ENCODE assay signal across 11 mouse cellular contexts in genomic region chr14:54180754-54181153, GRCm38 (mm10).
DNase-seq lines count a peak whose midpoint lies in the region; ATAC-seq and TF ChIP-seq lines count a peak whose summit lies in the region.
"Had no signal": no experiment of that assay in that cellular context is flagged by ENCODE, and none has a peak within 500 bp of the region (broad histone marks: within the 10 kb centered on the region; RNA-seq: fewer than 3 reads in every experiment).

No protein-coding gene starts in this region.

- no peak for TF ChIP-seq CTCF in kidney, adult 2 months (conservative IDR thresholded peaks at IDR 0.05; ENCODE audit: insufficient read depth, insufficient read length, low read depth, low read length)

- no peak overlapping the region for H3K9ac ChIP-seq in embryonic facial prominence, embryonic 14.5 days (ENCODE audit: low read depth, low read length)
- H3K9ac ChIP-seq in kidney, embryonic 16.5 days (replicated peaks; ENCODE audit: low read length) = no peak overlapping the region
- H3K9ac ChIP-seq in midbrain, embryonic 13.5 days (replicated peaks) = no peak overlapping the region
- H3K9ac ChIP-seq in midbrain, embryonic 16.5 days (ENCODE audit: low read depth, low read length) = no peak overlapping the region
- H3K9ac ChIP-seq: liver, embryonic 15.5 days had no signal

- WGBS in embryonic facial prominence, embryonic 14.5 days = 84% methylated on average over 3 of the region's 3 CpGs
- WGBS in embryonic facial prominence, embryonic 10.5 days = 91% methylated on average over 3 of the region's 3 CpGs
- 87% methylated on average over 3 of the region's 3 CpGs for WGBS in kidney, embryonic 16.5 days
- 90% methylated on average over 3 of the region's 3 CpGs for WGBS in kidney, adult 2 months
- WGBS in midbrain, embryonic 13.5 days = 87% methylated on average over 3 of the region's 3 CpGs
- 91% methylated on average over 3 of the region's 3 CpGs for WGBS in midbrain, embryonic 16.5 days

- peaks cover 11% of the 10 kb centered on the region; the same call in 1 of the 2 replicates for H3K4me1 ChIP-seq in embryonic facial prominence, embryonic 14.5 days (ENCODE audit: control insufficient read depth, insufficient read depth, low read length)
- H3K4me1 ChIP-seq in embryonic facial prominence, embryonic 10.5 days = 0 out of 2 replicates have a peak, but pooled peaks cover 1% of the 10 kb centered on the region
- no peaks in the 10 kb centered on the region for H3K4me1 ChIP-seq in kidney, embryonic 16.5 days (ENCODE audit: insufficient read depth, low read length)
- H3K4me1 ChIP-seq in kidney, adult 2 months (ENCODE audit: control insufficient read depth, insufficient read depth, low read length) = no peaks in the 10 kb centered on the region
- H3K4me1 ChIP-seq in midbrain, embryonic 13.5 days (replicated peaks) = peaks cover 53% of the 10 kb centered on the region
- H3K4me1 ChIP-seq in midbrain, embryonic 16.5 days (ENCODE audit: control insufficient read depth, insufficient read depth, low read length) = peaks cover 43% of the 10 kb centered on the region

- H3K36me3 ChIP-seq in embryonic facial prominence, embryonic 14.5 days (ENCODE audit: control insufficient read depth, insufficient read depth, low read length) = no peaks in the 10 kb centered on the region
- H3K36me3 ChIP-seq in embryonic facial prominence, embryonic 10.5 days (replicated peaks) = no peaks in the 10 kb centered on the region
- no peaks in the 10 kb centered on the region for H3K36me3 ChIP-seq in kidney, embryonic 16.5 days (ENCODE audit: insufficient read depth, low read length)
- H3K36me3 ChIP-seq in kidney, adult 2 months (ENCODE audit: control insufficient read depth, insufficient read depth, low read length) = no peaks in the 10 kb centered on the region
- no peaks in the 10 kb centered on the region for H3K36me3 ChIP-seq in midbrain, embryonic 13.5 days
- no peaks in the 10 kb centered on the region for H3K36me3 ChIP-seq in midbrain, embryonic 16.5 days (ENCODE audit: control insufficient read depth, insufficient read depth, low read length)
- H3K36me3 ChIP-seq: liver, embryonic 15.5 days had no signal

- peak; percentile 31 for DNase-seq in embryonic facial prominence, embryonic 14.5 days (ENCODE audit: low spot score)
- no peak for DNase-seq in embryonic facial prominence, embryonic 10.5 days (ENCODE audit: low spot score)
- no peak for DNase-seq in kidney, adult 2 months
- peak; percentile 21 for DNase-seq in lung, postnatal 14 days
- no peak for DNase-seq in right cerebral cortex, adult 18-20 months
- DNase-seq: cerebellum, adult 9-10 months had no signal

- no peak for ATAC-seq in embryonic facial prominence, embryonic 14.5 days (ENCODE audit: low read depth)
- no peak for ATAC-seq in kidney, embryonic 16.5 days (ENCODE audit: low FRiP score, low TSS enrichment)
- ATAC-seq in midbrain, embryonic 13.5 days = no peak
- no peak for ATAC-seq in midbrain, embryonic 16.5 days
- ATAC-seq: forebrain, embryonic 14.5 days had no signal

- TF ChIP-seq POLR2A in kidney, adult 2 months (IDR thresholded peaks at IDR 0.05; ENCODE audit: low read depth, low read length) = no peak

- no peak overlapping the region for H3K4me2 ChIP-seq in embryonic facial prominence, embryonic 14.5 days (ENCODE audit: low read depth, low read length)
- H3K4me2 ChIP-seq in kidney, embryonic 16.5 days (replicated peaks; ENCODE audit: low read depth, low read length) = no peak overlapping the region
- no peak overlapping the region for H3K4me2 ChIP-seq in midbrain, embryonic 13.5 days (replicated peaks)
- no peak overlapping the region for H3K4me2 ChIP-seq in midbrain, embryonic 16.5 days (ENCODE audit: low read length)
- H3K4me2 ChIP-seq: liver, embryonic 15.5 days had no signal

- H3K27me3 ChIP-seq in embryonic facial prominence, embryonic 14.5 days (replicated peaks; ENCODE audit: control insufficient read depth, insufficient read depth, low read length) = no peaks in the 10 kb centered on the region
- no peaks in the 10 kb centered on the region for H3K27me3 ChIP-seq in embryonic facial prominence, embryonic 10.5 days (replicated peaks; ENCODE audit: low read depth, poor library complexity, severe bottlenecking)
- H3K27me3 ChIP-seq in kidney, embryonic 16.5 days (ENCODE audit: insufficient read depth, low read length) = no peaks in the 10 kb centered on the region
- no peaks in the 10 kb centered on the region for H3K27me3 ChIP-seq in kidney, adult 2 months (replicated peaks; ENCODE audit: control insufficient read depth, insufficient read depth, low read length)
- H3K27me3 ChIP-seq in midbrain, embryonic 13.5 days = no peaks in the 10 kb centered on the region
- no peaks in the 10 kb centered on the region for H3K27me3 ChIP-seq in midbrain, embryonic 16.5 days (ENCODE audit: control insufficient read depth, insufficient read depth, low read depth, low read length)

- H3K9me3 ChIP-seq in embryonic facial prominence, embryonic 14.5 days (ENCODE audit: control insufficient read depth, low read length) = no peaks in the 10 kb centered on the region
- H3K9me3 ChIP-seq in embryonic facial prominence, embryonic 10.5 days = no peaks in the 10 kb centered on the region
- H3K9me3 ChIP-seq in kidney, embryonic 16.5 days (ENCODE audit: low read length) = no peaks in the 10 kb centered on the region
- H3K9me3 ChIP-seq in midbrain, embryonic 13.5 days = no peaks in the 10 kb centered on the region
- H3K9me3 ChIP-seq in midbrain, embryonic 16.5 days (replicated peaks; ENCODE audit: control insufficient read depth, low read length, poor library complexity, severe bottlenecking) = no peaks in the 10 kb centered on the region
- H3K9me3 ChIP-seq: liver, embryonic 15.5 days had no signal

- no peak overlapping the region for H3K27ac ChIP-seq in embryonic facial prominence, embryonic 14.5 days (replicated peaks; ENCODE audit: low read depth, low read length)
- H3K27ac ChIP-seq in embryonic facial prominence, embryonic 10.5 days (replicated peaks) = no peak overlapping the region
- H3K27ac ChIP-seq in kidney, embryonic 16.5 days (ENCODE audit: low read length) = 0 out of 2 replicates have a peak overlapping the region, but pooled peaks have one; percentile 19
- H3K27ac ChIP-seq in kidney, adult 2 months (ENCODE audit: insufficient read depth, low read depth, low read length) = no peak overlapping the region
- H3K27ac ChIP-seq in midbrain, embryonic 13.5 days = peak overlapping the region; percentile 61
- H3K27ac ChIP-seq in midbrain, embryonic 16.5 days (ENCODE audit: low read length) = no peak overlapping the region
- H3K27ac ChIP-seq: liver, embryonic 15.5 days had no signal

- no peak overlapping the region for H3K4me3 ChIP-seq in embryonic facial prominence, embryonic 14.5 days (ENCODE audit: low read depth, low read length)
- H3K4me3 ChIP-seq in embryonic facial prominence, embryonic 10.5 days = no peak overlapping the region
- no peak overlapping the region for H3K4me3 ChIP-seq in kidney, embryonic 16.5 days (ENCODE audit: low read length)
- no peak overlapping the region for H3K4me3 ChIP-seq in kidney, adult 2 months (ENCODE audit: insufficient read depth, low read depth, low read length)
- H3K4me3 ChIP-seq in midbrain, embryonic 13.5 days (replicated peaks) = no peak overlapping the region
- H3K4me3 ChIP-seq in midbrain, embryonic 16.5 days (ENCODE audit: low read depth, low read length) = no peak overlapping the region
- H3K4me3 ChIP-seq: liver, embryonic 15.5 days had no signal

Comparison
In these comparisons a context has a peak if more than half of its experiments do, and no peak if none do; other contexts are left out.
1. DNase-seq: peak in embryonic facial prominence, embryonic 14.5 days (single experiment) and lung, postnatal 14 days (single experiment); none in embryonic facial prominence, embryonic 10.5 days (single experiment), kidney, adult 2 months (single experiment) and right cerebral cortex, adult 18-20 months (single experiment).
2. H3K27ac ChIP-seq: peak in kidney, embryonic 16.5 days (single experiment) and midbrain, embryonic 13.5 days (single experiment); none in embryonic facial prominence, embryonic 14.5 days (single experiment), embryonic facial prominence, embryonic 10.5 days (single experiment), kidney, adult 2 months (single experiment) and midbrain, embryonic 16.5 days (single experiment).